Mouse (Mus musculus): ENCODE data around the gene Clba1. TPM values are rescaled to one million over a fixed set of nuclear protein-coding genes. Genes with fewer than 3 reads are reported as not detected.

Clba1 gene
- polyA plus RNA-seq, 1 experiment from 2014 or later, result 4.3 TPM

GRCm38 (mm10) chr12:112774026-112774425 lies 34.7 kb upstream of the Clba1 start:
- no peak overlapping the region for H3K9ac ChIP-seq (ENCODE audit: low read length)
- H3K4me3 ChIP-seq (ENCODE audit: low read depth, low read length), result no peak overlapping the region
- no peak for ATAC-seq (replicated peaks; ENCODE audit: low FRiP score, low TSS enrichment, low read depth)
- no peaks in the 10 kb centered on the region for H3K36me3 ChIP-seq (ENCODE audit: control insufficient read depth, insufficient read depth, low read length)
- H3K4me1 ChIP-seq (replicated peaks; ENCODE audit: control insufficient read depth, insufficient read depth, low read length), result 0 out of 2 replicates have a peak, but pooled peaks cover 3% of the 10 kb centered on the region
- H3K9me3 ChIP-seq (ENCODE audit: control insufficient read depth, low read length), result peaks cover 5% of the 10 kb centered on the region; the same call in 1 of the 2 replicates
- H3K27me3 ChIP-seq (replicated peaks; ENCODE audit: control insufficient read depth, insufficient read depth, low read length), result no peaks in the 10 kb centered on the region
- H3K27ac ChIP-seq (ENCODE audit: low read depth), result no peak overlapping the region
- H3K4me2 ChIP-seq (ENCODE audit: low read length), result no peak overlapping the region
- WGBS, result 83% methylated on average over 6 of the region's 6 CpGs
- no peak for DNase-seq (ENCODE audit: low spot score)

GRCm38 (mm10) chr12:112774481-112774880 lies 34.3 kb upstream of the Clba1 start:
- ATAC-seq (replicated peaks; ENCODE audit: low FRiP score, low TSS enrichment, low read depth) (no peak), DNase-seq (ENCODE audit: low spot score) (no peak)

GRCm38 (mm10) chr12:112791026-112791425 lies 17.7 kb upstream of the Clba1 start:
- DNase-seq (ENCODE audit: low spot score) (no peak), ATAC-seq (replicated peaks; ENCODE audit: low FRiP score, low TSS enrichment, low read depth) (no peak)
- Histone ChIP-seq H3K9me3 (ENCODE audit: control insufficient read depth, low read length) (no peaks in the 10 kb centered on the region), H3K27me3 (replicated peaks; ENCODE audit: control insufficient read depth, insufficient read depth, low read length) (no peaks in the 10 kb centered on the region), H3K36me3 (ENCODE audit: control insufficient read depth, insufficient read depth, low read length) (no peaks in the 10 kb centered on the region), H3K4me3 (ENCODE audit: low read depth, low read length) (no peak overlapping the region), H3K27ac (ENCODE audit: low read depth) (no peak overlapping the region), H3K4me2 (ENCODE audit: low read length) (no peak overlapping the region), H3K4me1 (replicated peaks; ENCODE audit: control insufficient read depth, insufficient read depth, low read length) (peaks cover 30% of the 10 kb centered on the region), H3K9ac (ENCODE audit: low read length) (no peak overlapping the region)
- WGBS, result 66% methylated on average over 8 of the region's 8 CpGs

More at GRCm38 (mm10) chr12:112774481-112774880, 34.3 kb upstream of the Clba1 start:
- H3K27ac ChIP-seq (ENCODE audit: low read depth), result no peak overlapping the region
- H3K4me2 ChIP-seq (ENCODE audit: low read length), result no peak overlapping the region
- 0 out of 2 replicates have a peak, but pooled peaks cover 3% of the 10 kb centered on the region for H3K4me1 ChIP-seq (replicated peaks; ENCODE audit: control insufficient read depth, insufficient read depth, low read length)
- 93% methylated on average over 10 of the region's 10 CpGs for WGBS
- H3K9me3 ChIP-seq (ENCODE audit: control insufficient read depth, low read length), result peaks cover 5% of the 10 kb centered on the region; the same call in 1 of the 2 replicates
- H3K36me3 ChIP-seq (ENCODE audit: control insufficient read depth, insufficient read depth, low read length), result no peaks in the 10 kb centered on the region
- no peak overlapping the region for H3K4me3 ChIP-seq (ENCODE audit: low read depth, low read length)
- no peak overlapping the region for H3K9ac ChIP-seq (ENCODE audit: low read length)
- no peaks in the 10 kb centered on the region for H3K27me3 ChIP-seq (replicated peaks; ENCODE audit: control insufficient read depth, insufficient read depth, low read length)

- WGBS, result 64% methylated on average over 13 of the region's 13 CpGs
- DNase-seq (ENCODE audit: low spot score), result no peak
- no peaks in the 10 kb centered on the region for H3K27me3 ChIP-seq (replicated peaks; ENCODE audit: control insufficient read depth, insufficient read depth, low read length)
- H3K9ac ChIP-seq (ENCODE audit: low read length), result no peak overlapping the region
- H3K36me3 ChIP-seq (ENCODE audit: control insufficient read depth, insufficient read depth, low read length), result no peaks in the 10 kb centered on the region
- no peak overlapping the region for H3K4me3 ChIP-seq (ENCODE audit: low read depth, low read length)
- ATAC-seq (replicated peaks; ENCODE audit: low FRiP score, low TSS enrichment, low read depth), result no peak; the same call in 1 of the 2 replicates
- peaks cover 53% of the 10 kb centered on the region for H3K4me1 ChIP-seq (replicated peaks; ENCODE audit: control insufficient read depth, insufficient read depth, low read length)
- peak overlapping the region; percentile 36; the same call in 1 of the 2 replicates for H3K4me2 ChIP-seq (ENCODE audit: low read length)
- H3K27ac ChIP-seq (ENCODE audit: low read depth), result 0 out of 2 replicates have a peak overlapping the region, but pooled peaks have one; percentile 22
- H3K9me3 ChIP-seq (ENCODE audit: control insufficient read depth, low read length), result no peaks in the 10 kb centered on the region
These were observed 15.0 kb upstream of the Clba1 start for GRCm38 (mm10) chr12:112793601-112794355.

GRCm38 (mm10) chr12:112794356-112794816 lies 14.4 kb upstream of the Clba1 start:
- H3K4me3 ChIP-seq (ENCODE audit: low read depth, low read length), result no peak overlapping the region
- H3K27me3 ChIP-seq (replicated peaks; ENCODE audit: control insufficient read depth, insufficient read depth, low read length), result no peaks in the 10 kb centered on the region
- H3K36me3 ChIP-seq (ENCODE audit: control insufficient read depth, insufficient read depth, low read length), result no peaks in the 10 kb centered on the region
- H3K9me3 ChIP-seq (ENCODE audit: control insufficient read depth, low read length), result no peaks in the 10 kb centered on the region
- ATAC-seq (replicated peaks; ENCODE audit: low FRiP score, low TSS enrichment, low read depth), result no peak
- no peak overlapping the region for H3K9ac ChIP-seq (ENCODE audit: low read length)
- peaks cover 58% of the 10 kb centered on the region for H3K4me1 ChIP-seq (replicated peaks; ENCODE audit: control insufficient read depth, insufficient read depth, low read length)
- peak overlapping the region; percentile 36 for H3K4me2 ChIP-seq (ENCODE audit: low read length)
- 0 out of 2 replicates have a peak overlapping the region, but pooled peaks have one; percentile 22 for H3K27ac ChIP-seq (ENCODE audit: low read depth)
- 18% methylated on average over 7 of the region's 7 CpGs for WGBS
- no peak for DNase-seq (ENCODE audit: low spot score)

GRCm38 (mm10) chr12:112794998-112795397 lies 13.7 kb upstream of the Clba1 start:
- Histone ChIP-seq H3K4me1 (replicated peaks; ENCODE audit: control insufficient read depth, insufficient read depth, low read length) (peaks cover 58% of the 10 kb centered on the region), H3K9me3 (ENCODE audit: control insufficient read depth, low read length) (no peaks in the 10 kb centered on the region), H3K9ac (ENCODE audit: low read length) (no peak overlapping the region), H3K4me2 (ENCODE audit: low read length) (peak overlapping the region; percentile 36), H3K4me3 (ENCODE audit: low read depth, low read length) (no peak overlapping the region), H3K36me3 (ENCODE audit: control insufficient read depth, insufficient read depth, low read length) (no peaks in the 10 kb centered on the region), H3K27ac (ENCODE audit: low read depth) (peak overlapping the region; percentile 16; the same call in 1 of the 2 replicates), H3K27me3 (replicated peaks; ENCODE audit: control insufficient read depth, insufficient read depth, low read length) (no peaks in the 10 kb centered on the region)
- no peak for DNase-seq (ENCODE audit: low spot score)
- no peak for ATAC-seq (replicated peaks; ENCODE audit: low FRiP score, low TSS enrichment, low read depth)
- WGBS, result 87% methylated on average over 5 of the region's 5 CpGs

- peak overlapping the region; percentile 16; the same call in 1 of the 2 replicates for H3K27ac ChIP-seq (ENCODE audit: low read depth)
- no peak overlapping the region for H3K9ac ChIP-seq (ENCODE audit: low read length)
- DNase-seq (ENCODE audit: low spot score) (no peak), ATAC-seq (replicated peaks; ENCODE audit: low FRiP score, low TSS enrichment, low read depth) (peak; percentile 53)
- H3K27me3 ChIP-seq (replicated peaks; ENCODE audit: control insufficient read depth, insufficient read depth, low read length), result 0 out of 2 replicates have a peak, but pooled peaks cover under 1% of the 10 kb centered on the region
- H3K36me3 ChIP-seq (ENCODE audit: control insufficient read depth, insufficient read depth, low read length), result no peaks in the 10 kb centered on the region
- peaks cover 58% of the 10 kb centered on the region for H3K4me1 ChIP-seq (replicated peaks; ENCODE audit: control insufficient read depth, insufficient read depth, low read length)
- 48% methylated on average over 18 of the region's 18 CpGs for WGBS
- no peak overlapping the region for H3K4me3 ChIP-seq (ENCODE audit: low read depth, low read length)
- no peaks in the 10 kb centered on the region for H3K9me3 ChIP-seq (ENCODE audit: control insufficient read depth, low read length)
- H3K4me2 ChIP-seq (ENCODE audit: low read length), result peak overlapping the region; percentile 36
These were observed 13.2 kb upstream of the Clba1 start for GRCm38 (mm10) chr12:112795466-112796104.

GRCm38 (mm10) chr12:112796551-112797510 lies 11.9 kb upstream of the Clba1 start:
- ATAC-seq (replicated peaks; ENCODE audit: low FRiP score, low TSS enrichment, low read depth) (no peak), DNase-seq (ENCODE audit: low spot score) (no peak)
- Histone ChIP-seq H3K4me3 (ENCODE audit: low read depth, low read length) (no peak overlapping the region), H3K27ac (ENCODE audit: low read depth) (no peak overlapping the region), H3K4me2 (ENCODE audit: low read length) (no peak overlapping the region), H3K9ac (ENCODE audit: low read length) (no peak overlapping the region), H3K4me1 (replicated peaks; ENCODE audit: control insufficient read depth, insufficient read depth, low read length) (peaks cover 59% of the 10 kb centered on the region), H3K27me3 (replicated peaks; ENCODE audit: control insufficient read depth, insufficient read depth, low read length) (peaks cover 13% of the 10 kb centered on the region), H3K9me3 (ENCODE audit: control insufficient read depth, low read length) (no peaks in the 10 kb centered on the region), H3K36me3 (ENCODE audit: control insufficient read depth, insufficient read depth, low read length) (no peaks in the 10 kb centered on the region)
- 44% methylated on average over 17 of the region's 17 CpGs for WGBS

Data from intestine, embryonic 14.5 days (tissue).